Mouse (Mus musculus) layer of hippocampus, adult 18-20 months (tissue): ENCODE measurements around the gene Tnfrsf23. TPM values are rescaled to one million over a fixed set of nuclear protein-coding genes. Genes with fewer than 3 reads are reported as not detected.
A peak's percentile ranks its signal among the peaks of the same experiment; 100 is the strongest.
"Not testable (repeated sequence)": the region's sequence is repeated elsewhere in the genome, so short reads cannot be mapped to it uniquely, and the experiment has no call there.

Experiments used
- DNase-seq, 2 experiments: peaks; one replicate each; pipeline ENCODE4 v3.0.0; 2022; ENCODE audit warnings: low spot score in 2 of 2
- long read RNA-seq: library from polyadenylated mRNA; stranded (forward); transcript quantifications from one replicate; pipeline ENCODE4 v2.0.0, GENCODE M21; 2021
- total RNA-seq, 2 experiments: library from RNA; stranded (reverse); gene quantifications; 2 replicates each; pipeline ENCODE4 v1.2.3; 2021

Gene Tnfrsf23
- total RNA-seq, result under 1 TPM; 0.71 to 0.92 TPM
- long read RNA-seq, result 0 reads

- DNase-seq, result peak; percentile 72 to 84
These were observed at the start of gene Tnfrsf23 for GRCm38 (mm10) chr7:143685359-143686067. Gene Tnfrsf23 (minus strand): TSS chr7:143685872.

GRCm38 (mm10) chr7:143733746-143734145 is 48.1 kb upstream of the Tnfrsf23 start:
- no peak for DNase-seq

GRCm38 (mm10) chr7:143729886-143730285 is 44.2 kb upstream of the Tnfrsf23 start:
- no peak for DNase-seq

DNA sequence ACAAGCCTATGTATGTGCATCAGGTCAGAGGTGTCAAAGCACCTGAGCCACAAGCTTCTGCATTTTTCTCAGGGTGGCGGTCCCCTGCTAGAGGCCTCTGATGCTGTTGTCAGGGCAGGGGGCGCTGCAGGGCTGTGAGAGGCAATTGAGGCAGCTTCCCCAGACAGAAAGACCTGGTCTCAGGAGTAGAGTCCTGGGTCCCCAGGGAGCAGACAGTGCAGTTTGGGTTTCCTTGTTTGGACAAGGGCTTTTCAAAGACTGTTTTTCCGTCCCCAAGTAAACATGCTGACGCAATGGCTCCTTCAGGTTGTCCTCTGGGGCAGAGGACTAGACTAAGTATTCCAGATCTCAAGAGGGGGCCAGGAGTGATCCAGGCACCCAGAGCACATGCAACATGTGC is 40.7 kb upstream of the Tnfrsf23 start:
- no peak for DNase-seq

DNA sequence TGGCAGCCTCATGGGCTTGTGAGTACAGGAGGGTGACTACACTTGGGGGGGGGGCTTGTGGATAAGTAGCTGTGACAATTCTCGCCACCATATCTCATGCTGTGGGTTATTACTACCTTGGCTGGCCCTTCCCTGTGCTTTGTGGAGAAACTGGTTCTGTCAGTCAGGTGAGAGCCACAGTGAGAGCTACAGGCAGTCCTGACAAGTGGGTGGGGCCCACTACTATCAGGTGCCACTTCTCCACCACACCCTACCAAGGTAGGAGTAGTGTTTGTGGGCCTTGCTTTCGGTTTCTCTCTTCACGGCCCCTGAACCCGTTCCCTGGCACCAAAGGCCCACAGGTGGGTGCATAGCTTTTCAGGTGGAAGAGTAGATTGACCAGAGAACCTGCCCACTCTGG is 38.2 kb upstream of the Tnfrsf23 start:
- DNase-seq, result no peak

DNA sequence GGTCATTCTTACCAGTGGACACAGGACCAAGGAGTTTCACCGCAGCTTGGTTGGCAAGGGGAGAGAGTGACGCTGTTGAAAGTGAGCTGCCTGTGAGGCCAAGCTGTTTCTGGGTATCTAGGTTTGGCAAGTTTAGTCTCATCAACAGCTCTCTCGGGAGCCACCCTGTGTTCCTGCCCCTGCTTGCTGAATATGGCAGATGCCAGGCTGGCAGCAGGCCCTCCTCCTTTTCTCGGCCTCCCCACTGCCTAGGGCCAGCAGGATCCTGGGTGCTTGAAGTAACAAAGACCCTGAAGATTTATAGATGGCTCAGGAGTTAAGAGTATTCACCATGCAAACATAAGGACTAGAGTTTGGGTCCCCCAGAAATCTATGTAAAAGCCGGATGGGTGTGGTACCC is 37.0 kb upstream of the Tnfrsf23 start:
- DNase-seq, result peak in 1 of 2 experiments; percentile 60

- no peak for DNase-seq
These were observed 32.1 kb upstream of the Tnfrsf23 start for GRCm38 (mm10) chr7:143717811-143718210.

DNA sequence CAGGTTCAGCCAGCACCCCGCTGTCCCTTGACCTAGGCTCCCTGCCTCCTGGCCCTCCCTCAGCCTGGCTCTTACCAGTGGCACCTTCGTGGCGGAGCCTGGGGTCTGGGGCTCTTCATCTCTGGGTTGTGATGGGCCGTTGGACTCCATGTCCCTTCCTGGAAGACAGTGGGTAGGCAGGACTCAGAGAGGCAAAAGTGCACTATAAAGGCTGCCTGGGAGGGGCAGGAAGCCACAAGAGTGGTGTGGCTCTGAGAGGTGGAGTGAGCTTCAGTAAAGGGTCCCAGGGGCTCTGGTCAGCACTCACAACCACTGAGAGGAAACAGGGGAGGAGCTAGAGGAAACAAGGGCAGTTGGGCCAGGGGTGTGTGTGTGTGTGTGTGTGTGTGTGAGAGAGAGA is 27.7 kb upstream of the Tnfrsf23 start:
- DNase-seq, result no peak

- DNase-seq, result no peak
These were observed 27.2 kb upstream of the Tnfrsf23 start for GRCm38 (mm10) chr7:143712771-143713348.

GRCm38 (mm10) chr7:143712023-143712422 is 26.4 kb upstream of the Tnfrsf23 start:
- no peak for DNase-seq

GRCm38 (mm10) chr7:143711381-143711780 is 25.7 kb upstream of the Tnfrsf23 start:
- no peak for DNase-seq

DNA sequence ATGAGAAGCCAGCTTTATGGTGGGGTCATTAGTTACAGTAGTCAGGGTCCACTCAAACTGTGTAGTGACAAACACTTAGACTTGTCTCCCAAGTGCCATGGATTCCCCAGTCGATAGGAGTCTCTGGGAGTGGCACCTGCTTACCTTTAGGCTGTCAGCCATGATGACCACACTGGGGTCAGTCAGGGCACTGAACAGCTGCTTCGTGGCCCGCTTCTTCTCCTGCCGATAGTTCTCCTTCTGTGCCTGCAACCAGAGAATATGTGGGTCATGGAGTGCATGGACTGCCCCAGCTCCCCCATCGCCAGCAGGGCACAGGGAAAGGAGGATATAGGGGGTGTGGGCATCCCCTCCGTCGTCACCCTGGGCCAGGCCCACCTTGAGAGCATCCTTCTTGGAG is 23.7 kb upstream of the Tnfrsf23 start:
- no peak for DNase-seq

GRCm38 (mm10) chr7:143706697-143707438 is 21.2 kb upstream of the Tnfrsf23 start:
- DNase-seq, result peak; percentile 85 to 97

- DNase-seq, result peak in 1 of 2 experiments; percentile 46
These were observed 10.5 kb upstream of the Tnfrsf23 start for GRCm38 (mm10) chr7:143696140-143696539.

- no peak for DNase-seq
These were observed 8.9 kb upstream of the Tnfrsf23 start for GRCm38 (mm10) chr7:143694550-143694949.

DNA sequence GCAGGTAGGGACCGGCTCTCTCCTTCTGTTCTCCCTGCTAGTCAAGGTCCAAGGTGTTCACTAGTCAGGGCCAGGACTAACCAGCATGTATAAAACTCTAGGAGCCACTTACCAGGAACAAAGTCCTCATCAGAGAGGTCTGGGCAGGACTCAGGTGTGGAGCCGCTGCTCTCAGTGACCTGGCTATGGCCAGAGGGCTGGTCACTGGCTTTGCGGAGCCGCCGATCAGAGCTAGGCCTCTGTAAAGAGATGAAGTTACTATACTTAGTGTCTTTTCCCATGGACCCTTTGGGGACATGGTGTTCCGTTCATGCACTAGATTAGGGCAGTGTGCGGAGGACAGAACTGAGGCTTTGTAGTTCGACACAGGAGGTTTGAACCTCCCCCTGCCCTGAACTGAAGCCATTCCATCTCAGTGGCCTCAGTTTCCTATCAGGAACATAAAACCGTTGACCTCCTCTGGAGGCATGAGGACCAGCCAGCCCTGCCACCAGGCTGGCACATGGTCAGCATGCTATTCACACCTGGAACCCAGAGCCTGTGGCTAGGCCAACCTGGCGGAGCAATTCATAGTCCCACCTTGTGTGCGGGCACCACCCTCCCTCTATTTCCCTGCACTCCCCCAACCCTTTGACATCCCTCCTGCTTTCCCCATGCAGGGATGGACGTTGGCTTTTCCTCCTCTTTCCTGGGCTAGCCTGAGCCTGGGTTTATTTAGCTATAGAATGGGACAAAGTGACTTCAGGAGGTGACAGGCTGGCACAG is 7.3 kb upstream of the Tnfrsf23 start:
- DNase-seq, result no peak

DNA sequence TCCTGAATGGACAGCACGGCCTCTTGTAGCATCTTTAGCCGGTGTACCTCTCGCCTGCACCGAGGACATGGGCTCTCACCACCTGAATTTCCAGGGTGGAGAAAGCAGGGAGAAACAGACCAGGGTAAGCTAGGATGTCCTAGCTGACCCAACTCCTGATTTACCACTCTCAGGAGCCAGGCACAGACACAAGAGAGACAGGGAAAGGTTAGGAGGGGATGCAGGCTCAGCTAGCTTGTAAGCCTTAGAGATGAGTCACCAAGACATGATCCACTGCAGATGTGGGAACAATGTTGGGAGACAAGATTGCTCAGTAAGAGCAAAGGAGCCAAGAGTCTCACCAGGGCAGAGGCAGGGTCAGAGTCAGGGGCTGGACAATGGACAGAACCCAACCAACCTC is 6.2 kb upstream of the Tnfrsf23 start:
- no peak for DNase-seq

GRCm38 (mm10) chr7:143691181-143691580 is 5.5 kb upstream of the Tnfrsf23 start:
- no peak for DNase-seq

DNA sequence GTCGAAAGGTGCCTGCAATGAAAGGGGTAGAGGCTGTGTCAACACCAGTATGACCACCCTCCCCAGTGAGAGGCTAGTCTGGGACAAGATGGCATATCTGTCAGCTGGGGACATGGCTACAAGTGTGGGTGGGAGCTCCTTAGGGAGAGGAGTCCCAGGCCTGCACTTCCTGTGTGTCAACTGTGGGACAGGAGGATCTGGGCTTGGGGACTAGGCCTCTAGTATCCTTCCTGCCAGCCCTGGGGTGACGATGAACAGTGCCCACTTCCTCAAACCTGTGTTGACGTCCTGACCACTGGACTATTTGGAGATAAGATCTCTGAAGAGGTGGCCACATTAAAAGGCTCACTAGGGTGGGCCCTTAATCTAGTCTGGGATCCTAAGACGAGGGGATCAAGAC is 4.3 kb upstream of the Tnfrsf23 start:
- no peak for DNase-seq

GRCm38 (mm10) chr7:143689481-143689880 is 3.8 kb upstream of the Tnfrsf23 start:
- no peak for DNase-seq

DNA sequence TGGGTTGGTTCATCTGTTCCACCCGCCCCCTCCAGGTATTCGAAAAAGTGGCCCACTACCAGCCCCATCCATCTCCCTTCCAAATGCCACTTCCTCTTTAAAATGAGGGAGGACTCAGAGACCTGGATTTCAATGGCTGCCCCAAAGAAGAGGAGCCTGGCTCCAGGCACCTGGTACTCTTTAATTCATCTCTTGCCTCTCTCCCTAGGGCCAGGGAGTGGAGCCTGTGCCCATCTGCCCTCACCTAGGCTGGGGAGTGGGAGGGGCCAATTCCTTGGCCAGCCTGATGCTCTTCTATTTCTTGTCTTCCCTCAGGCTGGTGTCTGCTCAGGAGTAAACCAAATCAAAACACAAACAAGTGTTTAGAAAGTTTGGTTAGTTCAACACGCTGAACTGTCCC is 1.0 kb upstream of the Tnfrsf23 start:
- not testable (repeated sequence) for DNase-seq

GRCm38 (mm10) chr7:143686191-143686590 is 519 bp upstream of the Tnfrsf23 start:
- DNase-seq, result not testable (repeated sequence)
